Mouse (Mus musculus) G1E (cell line): ENCODE results near the gene Chst15. TPM values are rescaled to one million over a fixed set of nuclear protein-coding genes. Genes with fewer than 3 reads are reported as not detected.

Experiments used
- ATAC-seq: 2 replicates; pipeline ENCODE4 v1.8.0; 2016; ENCODE audit warnings: mild to moderate bottlenecking; ENCODE audit not compliant: insufficient number of reproducible peaks, poor library complexity, low FRiP score, severe bottlenecking; ENCODE audit errors: extremely low read depth
- DNase-seq: peaks from one replicate; pipeline ENCODE4 v3.0.0; 2012; ENCODE audit warnings: low spot score
- H3K27me3 ChIP-seq: 2 replicates; pipeline ENCODE4 v1.6.1; 2012; ENCODE audit warnings: mild to moderate bottlenecking, low read length, inconsistent platforms; ENCODE audit not compliant: insufficient read depth
- H3K36me3 ChIP-seq: replicated peaks from 2 replicates; pipeline ENCODE3; 2012; ENCODE audit warnings: mild to moderate bottlenecking, inconsistent platforms
- H3K4me1 ChIP-seq: 2 replicates; pipeline ENCODE4 v1.6.1; 2012; ENCODE audit warnings: low read depth, low read length, inconsistent platforms, mixed read lengths; ENCODE audit not compliant: insufficient read depth
- H3K4me3 ChIP-seq: 2 replicates; pipeline ENCODE4 v1.5.1; 2012; ENCODE audit warnings: low read depth, mild to moderate bottlenecking, inconsistent platforms, low read length, moderate library complexity, mixed read lengths
- H3K9me3 ChIP-seq: replicated peaks from 2 replicates; pipeline ENCODE4 v1.6.1; 2012; ENCODE audit warnings: inconsistent platforms
- CTCF ChIP-seq: IDR thresholded peaks from 2 replicates; pipeline ENCODE4 v1.5.1; 2012; ENCODE audit warnings: low read depth, low read length, inconsistent platforms, mixed read lengths
- GATA1 ChIP-seq: IDR thresholded peaks from 2 replicates; pipeline ENCODE4 v1.6.1; 2012; ENCODE audit warnings: borderline replicate concordance, low read length, inconsistent platforms, mixed read lengths
- GATA2 ChIP-seq: IDR thresholded peaks from 2 replicates; pipeline ENCODE4 v1.6.1; 2012; ENCODE audit warnings: low read depth, low read length, inconsistent platforms, borderline replicate concordance
- POLR2AphosphoS5 ChIP-seq: IDR thresholded peaks from 2 replicates; pipeline ENCODE4 v1.6.1; 2012; ENCODE audit warnings: low read depth, low read length, inconsistent platforms; ENCODE audit not compliant: insufficient replicate concordance
- TAL1 ChIP-seq: conservative IDR thresholded peaks from 2 replicates; pipeline ENCODE4 v1.6.1; 2012; ENCODE audit warnings: low read depth, low read length, inconsistent platforms, mixed read lengths
- polyA plus RNA-seq: library from polyadenylated mRNA; stranded (reverse); fragments of >175 nt; gene quantifications from 2 replicates; pipeline ENCODE4 v1.2.3, GENCODE M21; 2012
- total RNA-seq, 2 experiments: library from RNA; stranded (forward) in 1 of 2; stranded (reverse) in 1 of 2; fragments of 200-1000 nt in 1 of 2; fragments of >200 nt in 1 of 2; fragmentation: Nextera tagmentation in 1 of 2; gene quantifications; 2 replicates each; pipeline ENCODE4 v1.2.3; 2014 to 2017

Chst15 gene
- total and polyA plus RNA-seq, 3 experiments: 0.05 TPM; not detected in 2

DNA sequence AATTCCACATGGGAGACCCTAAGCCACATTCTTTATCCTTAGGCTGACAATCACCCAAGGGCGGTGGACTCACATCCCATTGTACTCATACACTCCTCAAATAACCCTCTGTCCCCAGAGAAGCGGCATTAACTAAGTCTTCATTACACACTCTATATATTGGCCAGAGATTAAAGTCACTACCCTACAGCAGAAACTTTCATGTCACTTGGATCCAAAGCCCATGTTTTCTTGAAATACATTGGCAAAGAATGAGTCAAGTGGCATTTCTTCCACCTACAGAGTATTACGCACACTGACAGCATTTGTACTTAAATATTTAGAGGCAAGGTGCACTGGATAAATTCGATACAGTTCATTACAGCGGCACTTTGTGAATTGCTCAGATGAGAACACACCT is 44.0 kb downstream of the Chst15 start:
- ATAC-seq (no peak), DNase-seq (no peak)
- Histone ChIP-seq H3K36me3 (no peaks in the 10 kb centered on the region), H3K9me3 (peaks cover 59% of the 10 kb centered on the region), H3K27me3 (no peaks in the 10 kb centered on the region), H3K4me1 (no peaks in the 10 kb centered on the region), H3K4me3 (no peak overlapping the region)
- TF ChIP-seq GATA1 (no peak), GATA2 (no peak), POLR2AphosphoS5 (no peak), TAL1 (no peak), CTCF (no peak)

GRCm38 (mm10) chr7:132270364-132270763 is 46.7 kb downstream of the Chst15 start:
- TF ChIP-seq GATA2: no peak
- Histone ChIP-seq H3K36me3 (no peaks in the 10 kb centered on the region), H3K27me3 (no peaks in the 10 kb centered on the region), H3K4me3 (no peak overlapping the region), H3K9me3 (peaks cover 64% of the 10 kb centered on the region), H3K4me1 (no peaks in the 10 kb centered on the region)
- ATAC-seq: no peak
- no peak for DNase-seq

- no peaks in the 10 kb centered on the region for H3K27me3 ChIP-seq
- no peak for ATAC-seq
- H3K4me3 ChIP-seq: no peak overlapping the region
Observed at GRCm38 (mm10) chr7:132269661-132270060, 47.4 kb downstream of the Chst15 start.

GRCm38 (mm10) chr7:132267721-132268498 is 49.1 kb downstream of the Chst15 start:
- no peak for ATAC-seq
- Histone ChIP-seq H3K36me3 (no peaks in the 10 kb centered on the region), H3K4me3 (no peak overlapping the region), H3K9me3 (peaks cover 66% of the 10 kb centered on the region), H3K4me1 (no peaks in the 10 kb centered on the region), H3K27me3 (no peaks in the 10 kb centered on the region)
- no peak for DNase-seq
- no peak for TF ChIP-seq TAL1
- TF ChIP-seq CTCF: no peak
- no peak for TF ChIP-seq GATA2
- TF ChIP-seq GATA1: no peak
- no peak for TF ChIP-seq POLR2AphosphoS5

More at GRCm38 (mm10) chr7:132269661-132270060, 47.4 kb downstream of the Chst15 start:
- no peaks in the 10 kb centered on the region for H3K36me3 ChIP-seq
- no peak for TF ChIP-seq POLR2AphosphoS5
- no peak for TF ChIP-seq GATA1
- TF ChIP-seq GATA2: no peak
- H3K9me3 ChIP-seq: peaks cover 61% of the 10 kb centered on the region
- DNase-seq: no peak
- no peaks in the 10 kb centered on the region for H3K4me1 ChIP-seq

DNA sequence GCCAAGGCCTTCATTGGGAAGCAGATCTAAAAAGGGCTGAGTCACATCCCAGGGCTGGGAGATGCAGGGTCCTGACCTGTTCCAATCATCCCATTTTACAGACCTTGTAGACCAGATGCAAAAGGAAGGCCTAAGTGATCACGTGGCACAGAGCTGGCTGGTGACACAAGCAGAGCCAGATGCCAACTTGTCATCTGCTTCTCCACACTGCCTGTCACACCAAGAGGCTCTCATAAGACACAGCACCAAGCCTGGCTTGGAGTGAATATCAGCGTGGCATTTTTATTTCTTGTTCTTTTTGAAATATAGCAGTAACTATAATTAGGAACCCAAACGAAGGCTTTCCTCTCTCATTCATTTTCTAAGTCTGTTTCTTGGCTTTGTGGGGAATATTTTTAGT is 52.3 kb downstream of the Chst15 start:
- TF ChIP-seq TAL1 (no peak), CTCF (no peak), POLR2AphosphoS5 (no peak), GATA1 (no peak), GATA2 (no peak)
- no peaks in the 10 kb centered on the region for H3K36me3 ChIP-seq
- DNase-seq: no peak
- no peaks in the 10 kb centered on the region for H3K27me3 ChIP-seq
- peaks cover 75% of the 10 kb centered on the region for H3K9me3 ChIP-seq
- H3K4me3 ChIP-seq: no peak overlapping the region
- ATAC-seq: no peak
- H3K4me1 ChIP-seq: no peaks in the 10 kb centered on the region

- DNase-seq (no peak), ATAC-seq (no peak)
- no peaks in the 10 kb centered on the region for H3K36me3 ChIP-seq
- no peaks in the 10 kb centered on the region for H3K4me1 ChIP-seq
- H3K27me3 ChIP-seq: no peaks in the 10 kb centered on the region
- no peak overlapping the region for H3K4me3 ChIP-seq
- TF ChIP-seq GATA1: no peak
- TF ChIP-seq POLR2AphosphoS5: no peak
- no peak for TF ChIP-seq TAL1
- no peak for TF ChIP-seq CTCF
- TF ChIP-seq GATA2: no peak
- peaks cover 76% of the 10 kb centered on the region for H3K9me3 ChIP-seq
Observed at GRCm38 (mm10) chr7:132263186-132263585, 53.8 kb downstream of the Chst15 start.

- H3K27me3 ChIP-seq: no peaks in the 10 kb centered on the region
- H3K4me1 ChIP-seq: no peaks in the 10 kb centered on the region
- no peak for DNase-seq
- peaks cover 75% of the 10 kb centered on the region for H3K9me3 ChIP-seq
- no peak for ATAC-seq
- TF ChIP-seq POLR2AphosphoS5 (no peak), GATA2 (no peak), CTCF (no peak), GATA1 (no peak), TAL1 (no peak)
- no peaks in the 10 kb centered on the region for H3K36me3 ChIP-seq
- H3K4me3 ChIP-seq: no peak overlapping the region
Observed at GRCm38 (mm10) chr7:132262696-132263095, 54.3 kb downstream of the Chst15 start.
